8 mouse cellular contexts compared by ENCODE assay signal in the genomic region with DNA sequence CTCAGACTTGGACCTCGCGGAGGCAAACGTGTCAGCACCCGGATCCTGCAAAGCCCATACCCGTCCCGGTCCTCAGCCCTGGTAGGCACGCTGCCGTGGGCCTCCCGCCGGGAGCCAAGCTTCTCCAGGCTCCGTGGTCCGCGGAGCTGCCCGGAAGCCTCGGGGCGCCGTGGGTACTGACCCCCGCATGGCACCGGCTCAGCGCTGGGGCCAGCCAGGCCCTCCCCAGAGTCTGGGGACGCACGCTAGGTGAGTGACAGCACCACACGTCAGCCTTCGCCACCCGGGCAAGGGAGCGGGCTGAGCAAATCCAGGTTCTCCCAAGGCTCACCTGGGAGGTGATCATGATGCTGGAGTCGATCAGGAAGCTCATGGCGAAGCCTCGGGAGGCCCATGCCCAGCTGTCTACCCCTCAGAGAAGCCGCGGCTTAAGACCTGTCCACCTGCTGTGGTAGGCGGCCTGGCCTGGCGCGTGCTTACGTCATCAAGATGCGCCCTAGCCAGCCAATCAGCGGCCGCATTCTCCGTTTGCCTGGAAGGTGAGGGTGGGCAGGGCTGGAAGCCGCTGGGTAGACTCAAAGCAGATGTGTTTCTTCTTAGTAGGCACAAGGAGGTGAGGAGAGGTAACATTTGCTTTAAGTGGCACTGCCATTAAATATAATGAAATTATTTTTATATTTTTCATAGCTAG. TPM values are rescaled to one million over a fixed set of nuclear protein-coding genes. Genes with fewer than 3 reads are reported as not detected.
DNase-seq lines count a peak whose midpoint lies in the region; ATAC-seq and TF ChIP-seq lines count a peak whose summit lies in the region.

A gene (minus strand): TSS at position 496 of the 691 bp plus-strand sequence.

- peaks cover 12% of the 10 kb centered on the region for H3K27me3 ChIP-seq in hindbrain, embryonic 10.5 days (ENCODE audit: insufficient read depth, poor library complexity, severe bottlenecking)
- no peaks in the 10 kb centered on the region for H3K27me3 ChIP-seq in lung, postnatal 0 days (replicated peaks; ENCODE audit: insufficient read depth, low read length)

- H3K4me2 ChIP-seq in lung, postnatal 0 days (replicated peaks; ENCODE audit: low read depth, low read length), result peak within 1 kb of the TSS; percentile 94

- DNase-seq in MN1 (ENCODE audit: low spot score), result peak; percentile 95
- peak; percentile 96 for DNase-seq in cerebellum, adult 9-10 months
- DNase-seq in hindbrain, embryonic 10.5 days (ENCODE audit: low spot score), result peak; percentile 94
- peak; percentile 93 for DNase-seq in layer of hippocampus, adult 9-11 months
- peak; percentile 95 for DNase-seq in lung, postnatal 0 days (ENCODE audit: low spot score)
- peak; percentile 95 for DNase-seq in ovary, postnatal 14 days (ENCODE audit: low spot score)
- peak; percentile 95 for DNase-seq in thymus, postnatal 14 days

- H3K36me3 ChIP-seq in hindbrain, embryonic 10.5 days, result no peaks in the 10 kb centered on the region
- H3K36me3 ChIP-seq in lung, postnatal 0 days (ENCODE audit: insufficient read depth, low read length), result no peaks in the 10 kb centered on the region

- no peak for TF ChIP-seq CTCF in lung, postnatal 0 days (IDR thresholded peaks at IDR 0.05)

- H3K9ac ChIP-seq in lung, postnatal 0 days (replicated peaks; ENCODE audit: low read depth), result peak within 1 kb of the TSS; percentile 71

- ATAC-seq in frontal cortex, adult (ENCODE audit: low TSS enrichment), result peak; percentile 98
- peak; percentile 99 for ATAC-seq in lung, postnatal 0 days

- no peaks in the 10 kb centered on the region for H3K9me3 ChIP-seq in hindbrain, embryonic 10.5 days
- H3K9me3 ChIP-seq in lung, postnatal 0 days (ENCODE audit: low read length), result no peaks in the 10 kb centered on the region

- no peak for TF ChIP-seq EP300 in lung, postnatal 0 days (IDR thresholded peaks at IDR 0.05)

- peak within 1 kb of the TSS; percentile 86 for H3K27ac ChIP-seq in hindbrain, embryonic 10.5 days
- H3K27ac ChIP-seq in lung, postnatal 0 days (ENCODE audit: low read length), result no peak within 1 kb of the TSS

- under 1% methylated on average over 40 of the region's 40 CpGs for WGBS in hindbrain, embryonic 10.5 days
- WGBS in lung, postnatal 0 days, result under 1% methylated on average over 40 of the region's 40 CpGs

- H3K4me1 ChIP-seq in hindbrain, embryonic 10.5 days (replicated peaks), result peaks cover 14% of the 10 kb centered on the region
- no peaks in the 10 kb centered on the region for H3K4me1 ChIP-seq in lung, postnatal 0 days (ENCODE audit: insufficient read depth, low read depth, low read length)

- H3K4me3 ChIP-seq in hindbrain, embryonic 10.5 days, result peak within 1 kb of the TSS; percentile 78
- peak within 1 kb of the TSS; percentile 73 for H3K4me3 ChIP-seq in lung, postnatal 0 days (ENCODE audit: low read depth, low read length)

RNA-seq across cellular contexts. Expression of the gene that starts here (rescaled TPM):
- 31.6 and 38.0 TPM in 2 replicates for polyA plus RNA-seq in hindbrain, embryonic 10.5 days (2016; fragmentation: Nextera tagmentation; extraction: Ambion mirVana)
- polyA plus RNA-seq in lung, postnatal 0 days (2015; fragmentation: Nextera tagmentation; extraction: Ambion mirVana), result 20.9 and 26.4 TPM in 2 replicates
